Mouse (Mus musculus) spleen, adult 2 months (tissue): Measurements from ENCODE around the gene Rptor. TPM values are rescaled to one million over a fixed set of nuclear protein-coding genes. Genes with fewer than 3 reads are reported as not detected.

Experiments used
- DNase-seq, 2 experiments: peaks; one replicate each; pipeline versions ENCODE4 v3.0.0 to v3.0.0-alpha.2; 2012 to 2021; ENCODE audit warnings: low spot score in 2 of 2, low read depth in 1 of 2
- H3K27ac ChIP-seq: fragments of 200-500 bp; 2 replicates; pipeline ENCODE4 v1.5.1; 2012; ENCODE audit warnings: low read length, inconsistent platforms; ENCODE audit not compliant: insufficient read depth
- H3K27me3 ChIP-seq: fragments of 200-500 bp; 2 replicates; pipeline ENCODE4 v1.6.1; 2012; ENCODE audit warnings: mild to moderate bottlenecking, moderate library complexity, low read length, inconsistent platforms; ENCODE audit not compliant: control insufficient read depth, insufficient read depth
- H3K36me3 ChIP-seq: fragments of 200-500 bp; 2 replicates; pipeline ENCODE4 v1.6.1; 2012; ENCODE audit warnings: mild to moderate bottlenecking, low read length, inconsistent platforms; ENCODE audit not compliant: control insufficient read depth, insufficient read depth
- H3K4me1 ChIP-seq: fragments of 200-500 bp; 2 replicates; pipeline ENCODE4 v1.6.1; 2011; ENCODE audit warnings: inconsistent platforms; ENCODE audit not compliant: control insufficient read depth, insufficient read depth, insufficient read length
- H3K4me3 ChIP-seq: fragments of 200-500 bp; 2 replicates; pipeline ENCODE4 v1.5.1; 2011; ENCODE audit warnings: mild to moderate bottlenecking, inconsistent platforms; ENCODE audit not compliant: insufficient read depth, insufficient read length; ENCODE audit errors: extremely low read depth
- CTCF ChIP-seq: fragments of 200-500 bp; IDR thresholded peaks from 2 replicates; pipeline ENCODE4 v1.5.1; 2011; ENCODE audit warnings: mild to moderate bottlenecking, inconsistent platforms; ENCODE audit not compliant: insufficient read depth, insufficient read length, insufficient replicate concordance; ENCODE audit errors: extremely low read depth
- POLR2A ChIP-seq: fragments of 200-500 bp; IDR thresholded peaks from 2 replicates; pipeline ENCODE4 v1.6.1; 2011; ENCODE audit warnings: low read depth, low read length, inconsistent platforms
- WGBS: fragments of 180-500 bp; shearing (Covaris S2); methylation state at CpG from one replicate; pipeline ENCODE4 v1.1.7; 2018; 5-methylcytosine and 5-hydroxymethylcytosine counted together
- polyA plus RNA-seq: library from polyadenylated mRNA; depleted of rRNA; stranded (reverse); fragments of >200 nt; gene quantifications from 2 replicates; pipeline ENCODE4 v1.2.3, GENCODE M21; 2012

Gene Rptor
- polyA plus RNA-seq, 1 experiment: 18.0 TPM

DNA sequence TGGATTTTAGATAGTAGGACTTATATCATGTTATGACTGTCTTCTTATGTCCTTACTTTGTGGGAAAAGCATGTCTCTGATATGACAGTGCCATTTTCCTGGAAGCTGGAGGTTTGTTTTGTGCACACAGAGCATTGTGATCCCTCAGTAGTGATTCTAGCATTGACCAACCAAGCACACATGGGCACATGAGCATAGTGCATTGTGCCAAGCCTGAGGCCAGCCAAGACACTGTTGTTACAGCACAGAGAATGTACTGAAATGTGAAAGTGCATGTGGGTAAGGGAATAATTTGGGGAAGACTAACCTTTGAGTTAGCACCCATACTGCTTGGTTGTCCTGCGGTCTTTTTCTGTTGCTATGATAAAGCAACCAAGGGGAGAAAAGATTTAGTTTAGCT lies 191.3 kb downstream of the Rptor start:
- no peaks in the 10 kb centered on the region for H3K27me3 ChIP-seq
- no peaks in the 10 kb centered on the region for H3K36me3 ChIP-seq
- no peak for DNase-seq
- no peak for TF ChIP-seq POLR2A
- no peak for TF ChIP-seq CTCF
- no peak overlapping the region for H3K4me3 ChIP-seq
- no peak overlapping the region for H3K27ac ChIP-seq
- 100% methylated on average over 1 of the region's 1 CpGs for WGBS
- H3K4me1 ChIP-seq: no peaks in the 10 kb centered on the region

DNA sequence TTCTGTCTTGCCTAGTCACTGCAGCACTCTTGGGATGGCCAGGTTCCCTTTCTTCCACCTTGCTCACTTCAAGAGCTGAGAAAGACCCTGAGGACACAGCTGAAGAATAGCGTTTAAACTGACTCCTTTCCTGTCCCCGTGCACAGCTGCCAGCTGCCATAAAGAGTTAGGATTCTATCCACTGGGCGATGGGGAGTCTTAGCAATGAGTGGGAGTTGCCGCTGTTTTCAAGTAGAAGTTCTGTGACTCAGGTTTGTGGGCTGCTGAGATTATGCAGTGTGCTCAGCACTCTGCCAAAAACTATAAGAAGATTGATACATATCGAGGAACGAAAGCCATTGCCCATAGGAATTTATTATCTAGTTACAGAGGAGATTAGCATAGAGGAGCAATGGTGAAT lies 192.0 kb downstream of the Rptor start:
- Histone ChIP-seq H3K27ac (no peak overlapping the region), H3K4me1 (no peaks in the 10 kb centered on the region), H3K4me3 (no peak overlapping the region), H3K36me3 (no peaks in the 10 kb centered on the region), H3K27me3 (no peaks in the 10 kb centered on the region)
- no peak for DNase-seq
- WGBS: 86% methylated on average over 6 of the region's 6 CpGs
- no peak for TF ChIP-seq POLR2A
- TF ChIP-seq CTCF: no peak

DNA sequence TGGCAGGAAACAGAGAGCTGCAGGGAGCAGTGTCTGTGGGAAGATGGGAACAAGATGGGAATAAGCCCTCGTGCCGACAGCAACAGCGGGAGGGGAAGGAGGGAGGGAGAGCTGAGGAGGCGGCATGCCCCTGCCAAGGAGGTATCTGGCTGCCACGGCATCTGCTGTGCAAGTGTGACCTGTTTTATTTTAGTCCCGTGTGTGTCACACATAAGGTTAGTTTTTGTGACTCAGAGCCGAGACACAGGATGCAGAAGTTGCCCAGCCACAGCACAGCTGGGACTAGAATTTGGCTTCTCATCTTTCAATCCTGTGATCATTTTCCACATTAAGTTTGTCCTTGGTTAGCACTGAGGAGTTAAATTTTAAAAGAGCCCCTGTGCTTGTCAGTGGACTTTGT lies 193.7 kb downstream of the Rptor start:
- 57% methylated on average over 7 of the region's 7 CpGs for WGBS
- H3K27ac ChIP-seq: no peak overlapping the region
- no peaks in the 10 kb centered on the region for H3K36me3 ChIP-seq
- TF ChIP-seq CTCF (no peak), POLR2A (no peak)
- no peak for DNase-seq
- H3K4me1 ChIP-seq: no peaks in the 10 kb centered on the region
- H3K27me3 ChIP-seq: no peaks in the 10 kb centered on the region
- H3K4me3 ChIP-seq: no peak overlapping the region

DNA sequence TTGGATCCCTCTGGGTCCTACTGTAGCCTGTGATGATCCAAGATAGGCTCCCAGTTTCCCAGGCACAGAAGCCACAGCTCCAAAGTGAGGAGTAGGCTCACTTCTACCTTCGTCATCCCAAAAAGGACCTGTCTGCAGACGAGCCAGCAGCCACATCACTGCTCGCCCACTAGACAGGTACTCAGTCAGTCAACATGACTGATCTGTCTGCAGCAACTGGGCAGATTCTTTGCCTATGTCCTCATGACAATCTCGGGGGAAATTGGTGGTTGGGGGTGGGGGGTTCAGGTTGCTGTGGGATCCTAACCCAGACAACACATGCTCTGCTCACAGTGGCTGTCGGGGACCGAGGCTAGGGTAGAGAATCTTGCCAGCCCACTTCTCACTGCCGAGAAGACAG lies 194.1 kb downstream of the Rptor start:
- Histone ChIP-seq H3K27ac (no peak overlapping the region), H3K27me3 (no peaks in the 10 kb centered on the region), H3K4me3 (no peak overlapping the region), H3K36me3 (no peaks in the 10 kb centered on the region), H3K4me1 (no peaks in the 10 kb centered on the region)
- WGBS: 87% methylated on average over 7 of the region's 7 CpGs
- no peak for DNase-seq
- TF ChIP-seq POLR2A (no peak), CTCF (no peak)

DNA sequence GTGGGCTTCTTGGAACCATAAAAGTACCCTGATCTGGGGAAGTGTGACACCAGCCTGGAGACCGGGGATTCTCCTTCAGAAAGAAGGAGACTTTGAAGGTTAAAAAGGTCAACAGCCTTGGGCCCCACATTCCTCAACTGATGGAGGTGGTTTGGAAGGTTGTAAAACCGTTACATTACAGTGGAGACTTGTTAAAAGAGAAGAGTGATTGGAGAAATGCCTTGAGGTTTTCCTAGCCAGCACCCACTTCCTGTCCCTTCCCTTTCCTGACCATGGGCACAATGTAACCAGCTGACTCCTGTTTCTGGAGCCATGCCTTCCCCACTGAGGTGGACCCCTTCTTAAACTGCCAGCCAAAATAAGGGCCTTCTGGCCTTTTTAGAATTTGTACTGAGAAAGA lies 196.8 kb downstream of the Rptor start:
- 0 out of 2 replicates have a peak, but pooled peaks cover 1% of the 10 kb centered on the region for H3K36me3 ChIP-seq
- TF ChIP-seq POLR2A (no peak), CTCF (no peak)
- H3K4me3 ChIP-seq: no peak overlapping the region
- H3K4me1 ChIP-seq: no peaks in the 10 kb centered on the region
- WGBS: 71% methylated on average over 2 of the region's 2 CpGs
- no peaks in the 10 kb centered on the region for H3K27me3 ChIP-seq
- no peak for DNase-seq
- no peak overlapping the region for H3K27ac ChIP-seq

- no peak for DNase-seq
- no peak overlapping the region for H3K27ac ChIP-seq
Measured at GRCm38 (mm10) chr11:119801855-119802254, 199.2 kb downstream of the Rptor start.

DNA sequence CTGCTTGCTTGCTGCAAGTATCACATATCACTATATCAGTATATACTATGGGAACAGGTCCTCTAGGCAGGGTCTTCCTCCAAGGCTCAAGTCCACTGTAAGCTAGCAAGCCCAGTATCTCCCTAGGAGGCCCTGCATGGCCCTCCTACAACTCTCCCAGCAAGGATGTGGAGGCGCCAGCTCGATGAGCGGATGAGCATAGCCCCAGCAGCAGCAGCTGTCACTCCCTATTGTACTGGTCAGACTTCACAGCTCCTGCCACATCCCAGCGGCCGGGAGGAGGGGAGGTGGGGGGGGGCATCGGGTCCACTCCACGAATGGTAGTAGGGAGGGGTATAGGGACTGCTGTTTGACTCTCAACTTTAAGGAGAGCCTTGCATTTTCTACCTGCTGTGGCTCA lies 200.2 kb downstream of the Rptor start:
- Histone ChIP-seq H3K4me1 (no peaks in the 10 kb centered on the region), H3K27me3 (no peaks in the 10 kb centered on the region), H3K27ac (no peak overlapping the region), H3K36me3 (0 out of 2 replicates have a peak, but pooled peaks cover 1% of the 10 kb centered on the region), H3K4me3 (no peak overlapping the region)
- 91% methylated on average over 7 of the region's 7 CpGs for WGBS
- TF ChIP-seq CTCF (no peak), POLR2A (no peak)
- DNase-seq: no peak

More at GRCm38 (mm10) chr11:119801855-119802254, 199.2 kb downstream of the Rptor start:
- H3K27me3 ChIP-seq: no peaks in the 10 kb centered on the region
- no peak overlapping the region for H3K4me3 ChIP-seq
- 94% methylated on average over 1 of the region's 1 CpGs for WGBS
- 0 out of 2 replicates have a peak, but pooled peaks cover 1% of the 10 kb centered on the region for H3K36me3 ChIP-seq
- no peaks in the 10 kb centered on the region for H3K4me1 ChIP-seq
- TF ChIP-seq POLR2A (no peak), CTCF (no peak)
